Mouse (Mus musculus) heart, postnatal 14 days (tissue): Measurements from ENCODE around the gene Notch2. TPM values are rescaled to one million over a fixed set of nuclear protein-coding genes. Genes with fewer than 3 reads are reported as not detected.

ENCODE experiments used
- DNase-seq, 2 experiments: peaks; one replicate each; pipeline ENCODE4 v3.0.0; 2021 to 2022
- intact Hi-C: fragments of 180-260 bp; cut with DNase I; formaldehyde crosslinking; loops from one replicate; pipeline ENCODE4 v1.15.1; 2025
- total RNA-seq, 2 experiments: library from RNA; stranded (reverse); gene quantifications; 2 replicates each; pipeline ENCODE4 v1.2.3; 2021

Gene Notch2
- total RNA-seq, 2 experiments from 2014 or later = 23.4 to 23.6 TPM

DNA sequence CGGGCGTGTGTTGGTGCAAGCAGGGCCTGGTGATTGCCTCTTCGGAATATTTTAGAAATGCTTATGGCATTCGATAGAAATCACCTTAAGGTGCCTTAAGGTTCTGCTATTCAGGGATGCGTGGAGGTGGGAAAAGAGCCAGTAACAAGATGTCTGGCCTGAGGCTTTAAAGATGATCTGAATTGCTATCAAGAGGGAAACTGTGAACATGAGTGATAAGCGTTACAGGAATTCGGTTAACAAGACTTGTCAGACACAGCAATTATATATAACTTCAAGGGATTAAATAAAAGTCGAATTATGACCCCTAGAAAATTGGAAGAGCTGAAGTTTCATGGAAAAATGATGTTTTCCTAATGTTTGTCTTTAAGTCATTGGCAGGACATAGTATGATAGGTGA, 51.7 kb downstream of the Notch2 start:
- intact Hi-C loops = no loop called here
- DNase-seq = no peak

DNA sequence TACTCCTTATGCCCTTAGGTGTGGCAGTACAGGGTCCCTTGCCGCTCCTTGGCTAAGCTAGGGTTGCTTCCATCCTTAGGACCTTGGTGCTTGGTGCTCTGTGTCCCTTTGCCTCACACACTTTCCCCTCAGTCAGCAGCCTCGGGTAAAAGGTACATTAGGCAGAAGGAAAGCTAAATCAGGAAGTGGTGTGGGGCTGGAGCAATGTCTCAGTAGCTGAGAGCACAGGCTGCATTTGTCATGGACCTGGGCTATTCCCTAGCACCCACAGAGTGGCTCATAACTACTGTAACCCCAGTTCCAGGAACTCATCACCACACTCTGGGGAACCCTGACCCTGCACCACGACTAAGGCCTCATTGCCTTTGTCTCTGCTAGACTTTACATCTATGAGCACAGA, 53.1 kb downstream of the Notch2 start:
- intact Hi-C loops = no loop called here
- no peak for DNase-seq

DNA sequence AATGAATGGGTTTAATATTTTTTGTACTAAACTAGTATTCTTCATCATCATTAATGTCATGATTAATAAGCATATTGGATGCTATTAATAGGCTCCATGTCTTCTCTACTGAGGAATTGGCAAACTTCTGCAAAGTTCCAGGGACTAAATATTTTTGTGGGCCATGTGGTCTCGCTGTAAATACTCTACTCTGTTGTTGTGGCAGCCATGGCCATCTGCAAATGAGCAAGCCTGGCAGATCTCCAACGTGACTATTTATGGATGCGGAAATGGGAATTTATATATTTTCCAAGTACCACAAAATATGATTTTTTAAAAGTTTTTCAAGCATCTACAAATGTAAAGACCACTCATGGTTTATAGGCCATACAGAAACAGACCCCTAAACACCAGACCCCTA, 54.1 kb downstream of the Notch2 start:
- intact Hi-C loops = no loop called here
- DNase-seq = peak in 1 of 2 experiments; percentile 36

DNA sequence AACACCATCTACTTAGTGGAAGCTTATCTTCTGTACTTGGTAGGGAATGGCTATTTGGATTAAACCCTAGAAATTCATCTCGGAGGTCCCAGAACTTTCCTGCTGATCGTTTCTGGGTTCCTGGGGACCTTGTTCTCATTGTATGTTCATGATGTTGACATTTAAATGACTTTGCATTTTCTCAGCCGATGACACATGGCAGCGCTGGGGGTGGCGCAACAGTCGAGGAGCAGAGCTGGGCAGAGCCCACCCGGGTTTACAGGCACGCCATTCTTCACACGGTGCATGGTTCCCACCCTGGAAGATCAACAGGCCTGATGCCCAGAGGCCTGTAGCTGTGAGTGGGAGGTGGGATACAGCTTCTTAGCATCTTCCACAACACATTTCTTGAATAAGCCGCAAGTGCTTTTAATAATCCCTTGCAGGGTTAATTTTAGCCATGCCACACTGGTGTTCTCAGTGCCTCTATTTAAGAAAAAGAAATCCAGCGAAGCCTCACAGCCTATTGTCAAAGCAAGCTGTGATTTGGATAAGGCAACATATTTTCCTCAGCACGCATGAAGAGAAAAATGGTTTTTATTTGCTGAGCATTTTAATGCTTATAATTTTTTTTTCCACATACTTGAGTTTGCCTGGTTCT, 54.6 kb downstream of the Notch2 start:
- DNase-seq = no peak
- intact Hi-C loops = no loop called here

DNA sequence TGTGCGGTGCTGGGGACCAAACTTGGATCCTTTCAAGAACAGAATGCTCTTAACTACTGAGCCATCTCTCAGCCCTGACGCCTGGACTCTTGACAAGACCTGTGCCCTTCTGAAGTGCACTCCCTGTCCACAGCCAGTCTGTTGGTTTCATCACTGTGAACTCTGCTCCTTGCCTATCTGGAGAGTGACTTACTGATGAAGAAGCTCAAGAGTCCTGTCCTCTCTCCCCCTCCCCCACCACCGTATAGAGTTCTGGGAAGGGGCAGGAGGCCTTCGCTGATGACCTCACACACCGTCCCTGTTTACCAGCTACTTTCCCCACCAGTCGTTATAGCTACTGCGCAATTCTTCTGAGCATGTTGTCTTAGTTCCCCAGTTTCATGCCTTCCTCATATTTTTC, 55.8 kb downstream of the Notch2 start:
- intact Hi-C loops = no loop called here
- no peak for DNase-seq

DNA sequence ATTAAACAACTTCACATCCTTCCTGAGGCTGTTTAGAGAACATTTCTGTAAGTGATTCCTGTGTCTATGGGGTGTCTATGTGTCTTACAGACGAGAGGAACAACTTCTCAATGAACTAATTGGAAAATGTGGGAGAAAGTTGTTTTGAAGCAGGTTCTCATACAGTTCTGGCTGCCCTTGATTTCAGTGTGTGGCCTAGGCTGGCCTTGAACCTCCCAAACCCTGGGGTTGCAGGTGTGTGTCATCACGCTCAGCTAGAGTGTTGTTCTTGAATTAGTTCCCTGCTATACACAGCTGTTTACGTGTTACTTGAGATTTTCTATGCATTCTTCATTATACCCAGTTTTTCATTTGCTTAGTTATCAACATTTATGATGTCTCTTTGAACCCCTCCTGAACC, 56.5 kb downstream of the Notch2 start:
- DNase-seq = no peak
- intact Hi-C loops = no loop called here

DNA sequence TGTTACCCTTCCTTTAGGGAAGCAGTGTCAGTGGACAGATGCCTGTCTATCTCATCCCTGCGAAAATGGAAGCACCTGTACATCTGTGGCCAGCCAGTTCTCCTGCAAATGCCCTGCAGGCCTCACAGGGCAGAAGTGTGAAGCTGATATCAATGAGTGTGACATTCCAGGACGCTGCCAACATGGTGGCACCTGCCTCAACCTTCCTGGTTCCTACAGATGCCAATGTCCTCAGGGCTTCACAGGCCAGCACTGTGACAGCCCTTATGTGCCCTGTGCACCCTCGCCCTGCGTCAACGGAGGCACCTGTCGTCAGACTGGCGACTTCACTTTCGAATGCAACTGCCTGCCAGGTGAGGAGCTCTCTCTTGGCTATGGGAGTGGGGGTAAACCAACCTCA, 59.2 kb downstream of the Notch2 start:
- intact Hi-C loops = no loop called here
- DNase-seq = peak in 1 of 2 experiments; percentile 37

DNA sequence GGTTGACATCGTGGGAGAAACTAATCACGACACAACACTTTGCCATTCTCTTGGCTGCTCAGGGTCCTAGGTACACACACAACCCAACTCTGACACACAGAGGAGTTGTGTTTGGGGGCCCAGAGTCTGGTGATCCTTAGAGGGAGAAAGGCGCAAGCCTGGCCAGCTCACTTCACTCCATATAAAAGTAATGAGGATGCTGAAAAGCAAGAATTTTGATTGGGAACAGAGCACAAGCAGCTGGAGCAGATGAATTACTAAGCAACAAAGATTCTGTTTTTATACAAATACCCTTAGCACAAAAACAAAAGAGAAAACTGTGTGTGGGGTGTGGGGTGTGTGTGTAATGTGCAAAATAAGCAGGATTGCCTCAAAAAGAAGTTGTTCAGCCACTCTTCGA, 60.2 kb downstream of the Notch2 start:
- intact Hi-C loops = no loop called here
- no peak for DNase-seq

DNA sequence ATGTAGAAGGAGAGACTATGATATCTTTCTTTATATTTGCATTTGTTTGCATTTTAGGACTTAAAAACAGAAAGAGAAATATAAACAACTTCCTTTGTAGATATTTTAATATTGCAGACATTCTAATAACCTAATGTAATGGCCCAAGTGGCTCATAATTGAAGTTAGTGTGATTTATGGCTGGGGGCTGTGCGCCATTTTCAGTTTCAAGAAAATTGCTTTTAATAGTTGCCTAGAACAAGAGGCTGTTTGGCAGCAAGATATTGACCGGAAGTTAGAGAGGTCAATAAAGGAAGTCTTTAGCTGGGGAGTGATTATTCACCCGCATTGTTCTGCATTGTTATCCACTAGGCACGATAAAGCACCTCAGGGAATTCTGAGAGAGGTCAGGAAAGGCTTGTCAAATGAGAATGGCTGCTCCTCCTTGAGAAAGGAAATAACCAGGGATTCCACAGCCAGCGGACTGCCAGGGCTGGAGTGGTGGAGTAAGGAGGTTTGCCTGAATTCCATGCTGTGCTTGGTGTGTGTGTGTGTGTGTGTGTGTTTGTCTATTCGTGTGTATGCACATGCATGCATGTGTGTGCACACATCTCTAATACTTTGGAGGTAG, 61.4 kb downstream of the Notch2 start:
- intact Hi-C loops = no loop called here
- DNase-seq = peak in 1 of 2 experiments; percentile 36

DNA sequence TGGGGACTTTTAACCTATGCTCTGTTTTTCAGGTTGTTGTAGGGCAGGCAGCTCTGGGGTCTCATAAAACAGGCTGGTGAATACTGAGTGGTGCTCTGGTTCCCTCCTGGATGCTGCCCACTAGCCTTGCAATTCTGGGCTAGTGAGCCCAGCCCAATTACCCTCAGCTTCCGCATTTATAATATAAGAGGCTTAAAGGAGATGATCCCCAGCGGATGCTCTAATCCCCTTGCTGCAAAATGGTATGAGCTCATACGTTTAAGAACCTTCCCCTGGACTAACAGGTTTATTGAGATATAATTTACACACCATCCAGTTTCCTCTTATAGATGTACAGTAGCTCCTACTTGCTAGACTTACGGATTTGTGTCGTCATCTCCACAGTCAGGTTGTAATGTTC, 64.5 kb downstream of the Notch2 start:
- no peak for DNase-seq
- intact Hi-C loops = no loop called here

DNA sequence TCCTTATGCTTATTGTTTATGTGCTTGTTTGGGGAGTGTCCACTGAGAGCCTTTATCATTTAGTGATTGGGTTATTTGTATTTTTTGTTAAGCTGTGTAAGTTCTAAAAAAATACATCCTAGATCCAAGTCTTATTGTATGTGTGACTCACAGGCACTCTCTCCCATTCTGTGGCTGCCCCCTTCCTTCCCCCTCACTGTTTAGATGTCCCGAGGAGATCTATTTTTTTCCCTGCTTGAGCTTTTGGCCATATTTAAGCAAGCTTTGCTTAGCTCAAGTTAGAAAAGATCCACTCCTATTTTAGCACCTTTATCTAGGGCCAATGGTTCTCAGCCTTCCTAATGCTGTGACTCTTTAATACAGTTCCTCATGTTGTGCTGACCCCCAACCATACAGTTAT, 65.5 kb downstream of the Notch2 start:
- DNase-seq = no peak
- intact Hi-C loops = no loop called here

DNA sequence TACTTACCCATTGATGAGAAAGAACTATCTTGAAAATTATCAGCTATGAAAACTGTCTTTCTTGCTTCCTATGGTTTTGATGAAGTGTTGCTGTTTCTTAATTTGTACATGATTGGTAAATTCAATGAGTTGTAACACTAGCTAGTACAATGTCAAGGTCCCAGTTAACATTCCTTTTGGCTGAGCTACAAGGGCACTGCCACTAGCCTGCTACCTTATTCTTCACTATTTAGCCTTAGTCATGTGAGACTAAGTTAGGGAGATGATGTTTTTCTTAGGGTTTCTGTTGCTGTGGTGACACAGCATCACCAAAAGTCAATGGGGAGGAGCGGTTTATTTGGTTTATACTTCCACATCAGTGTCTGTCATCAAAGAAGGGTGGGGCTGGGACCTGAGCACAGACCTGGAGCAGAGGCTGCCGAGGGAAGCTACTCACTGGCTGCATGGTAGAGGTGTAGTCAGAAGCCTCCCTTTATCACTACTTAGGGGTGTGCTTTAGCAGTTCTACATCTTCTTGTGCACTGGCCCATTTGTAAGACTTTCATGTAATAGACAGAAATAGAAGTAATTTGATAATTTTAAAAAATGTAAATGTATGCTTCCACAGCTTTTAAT, 66.4 kb downstream of the Notch2 start:
- intact Hi-C loops = no loop called here
- no peak for DNase-seq

DNA sequence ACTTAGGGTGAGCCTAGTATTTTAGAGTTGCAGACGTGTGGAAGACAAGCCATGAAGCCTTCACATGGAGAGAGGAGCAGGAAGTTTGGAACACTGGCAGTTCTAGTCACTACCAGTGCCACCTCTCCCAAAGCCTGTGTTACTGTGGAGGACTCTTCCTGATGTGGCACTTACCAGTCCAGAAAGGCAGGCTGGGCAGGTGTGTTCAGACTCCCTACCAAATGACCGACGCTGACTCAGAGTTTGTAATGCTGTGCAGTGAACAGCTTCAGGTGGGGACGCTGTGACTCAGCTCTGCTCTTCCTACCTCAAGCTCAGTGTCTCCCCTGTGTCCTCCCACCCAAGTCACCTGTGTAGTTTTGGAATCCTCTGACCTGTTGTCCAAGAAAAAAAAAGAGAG, 67.3 kb downstream of the Notch2 start:
- intact Hi-C loops = no loop called here

DNA sequence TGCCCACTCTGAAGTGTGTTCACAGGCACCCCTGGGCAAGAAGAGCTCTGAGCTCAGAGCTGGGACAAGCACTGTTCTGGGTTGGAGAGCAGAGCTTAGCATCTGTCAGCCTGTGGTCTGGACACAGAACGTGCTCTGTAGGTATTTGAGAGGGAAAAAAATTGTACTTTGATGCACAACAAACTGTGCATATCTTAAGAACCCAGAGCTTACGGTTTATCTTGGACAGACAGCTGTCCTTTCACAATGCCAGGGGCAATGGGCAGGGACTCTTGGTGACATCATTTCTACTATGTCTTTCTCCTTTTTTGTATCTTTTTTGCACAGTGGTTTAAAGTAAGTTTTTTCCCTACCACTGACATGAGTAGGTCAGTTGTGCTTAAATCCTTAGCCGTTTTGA, 68.9 kb downstream of the Notch2 start:
- intact Hi-C loops = no loop called here
- DNase-seq = no peak

More for the DNA sequence above, 67.3 kb downstream of the Notch2 start:
- DNase-seq = no peak

DNA sequence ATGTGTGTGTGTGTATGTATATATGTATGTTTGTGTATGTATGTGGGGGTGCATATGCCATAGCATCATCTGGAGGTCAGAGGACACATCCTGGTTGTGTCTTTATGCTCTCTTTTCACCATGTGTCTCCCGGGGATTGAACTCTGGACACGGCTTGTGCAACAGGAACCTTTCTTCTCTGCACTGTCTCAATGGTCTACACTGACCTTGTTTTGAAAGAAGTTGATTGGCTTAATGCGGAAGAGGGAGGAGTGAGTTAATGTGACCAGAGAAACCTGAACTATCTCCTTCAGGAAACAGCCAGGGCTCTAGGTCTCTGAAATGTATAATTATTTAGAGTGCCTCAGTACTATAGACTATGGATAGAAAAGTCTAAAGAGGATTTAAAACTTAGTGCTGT, 69.6 kb downstream of the Notch2 start:
- DNase-seq = no peak
- intact Hi-C loops = no loop called here

DNA sequence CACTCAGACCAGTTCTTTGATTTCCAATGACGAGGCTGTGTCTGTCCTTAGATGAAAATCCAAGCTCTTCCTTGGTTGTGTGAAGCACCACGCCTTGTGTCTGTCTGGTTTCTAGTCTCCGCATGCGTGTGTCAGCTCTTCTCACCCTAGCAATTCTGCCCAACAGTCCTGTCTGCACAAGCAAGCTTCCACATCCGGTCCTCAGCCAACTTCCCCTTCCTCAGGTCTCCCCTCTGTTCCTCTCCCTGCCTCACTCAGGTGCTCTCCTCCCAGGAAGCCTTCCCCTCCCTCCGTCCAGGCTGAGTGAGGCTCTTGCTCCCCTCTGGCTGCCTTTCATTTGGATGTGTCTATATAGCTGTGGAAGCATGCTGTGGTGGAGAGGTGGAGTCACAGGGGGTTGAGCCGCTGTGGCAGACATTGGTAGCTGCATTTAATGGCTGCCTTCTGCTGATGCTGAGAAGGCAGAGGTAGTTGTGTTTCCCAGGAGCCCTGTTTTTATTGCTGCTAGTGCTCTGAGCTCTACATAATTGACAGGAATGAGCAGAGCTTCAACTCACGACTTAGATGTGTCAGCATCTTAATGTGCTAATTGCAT, 70.8 kb downstream of the Notch2 start:
- intact Hi-C loops = no loop called here
- DNase-seq = no peak

DNA sequence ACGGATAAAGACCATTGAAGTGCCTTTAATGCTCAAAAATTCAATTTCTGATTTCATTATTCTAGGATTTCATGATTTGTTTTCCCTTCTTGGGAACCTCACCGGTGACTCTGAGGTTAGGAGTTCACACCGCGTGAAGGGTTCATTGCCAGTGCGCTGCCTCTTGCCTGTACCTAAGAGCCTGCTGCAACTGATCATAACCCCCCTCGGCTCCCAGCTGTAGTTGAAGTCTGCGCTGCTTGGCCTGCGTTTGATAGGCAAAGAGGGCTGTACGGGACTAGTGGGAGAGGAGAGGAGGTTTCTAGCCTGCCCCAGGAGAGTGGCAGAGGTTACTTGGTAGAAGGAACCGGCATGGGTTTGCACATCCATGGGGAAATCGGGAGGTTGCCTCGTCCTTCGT, 71.5 kb downstream of the Notch2 start:
- intact Hi-C loops = no loop called here
- no peak for DNase-seq

DNA sequence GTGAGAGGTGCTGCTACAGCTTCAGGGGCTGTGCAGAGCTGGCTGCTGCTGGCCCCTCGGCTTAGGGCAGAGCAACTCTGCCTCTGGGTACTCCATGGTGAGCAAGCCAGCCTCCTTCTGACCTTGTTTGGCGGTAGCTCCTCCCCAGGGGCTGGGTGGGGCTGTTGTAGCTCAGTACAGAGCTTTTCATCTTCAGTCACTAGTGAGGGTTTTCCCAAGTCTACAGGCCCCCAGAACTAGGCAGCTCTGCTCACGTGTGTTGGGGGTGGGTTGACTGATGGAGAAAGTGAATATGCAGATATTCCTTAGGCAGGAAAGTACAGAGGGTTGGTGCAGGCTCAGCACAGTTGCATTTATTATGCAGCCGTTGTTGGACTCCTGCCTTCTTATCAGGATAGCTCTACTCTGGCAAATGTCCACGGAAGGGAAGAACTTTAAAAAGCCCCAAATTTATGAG, 72.5 kb downstream of the Notch2 start:
- intact Hi-C loops = no loop called here
- DNase-seq = peak; percentile 51 to 57

DNA sequence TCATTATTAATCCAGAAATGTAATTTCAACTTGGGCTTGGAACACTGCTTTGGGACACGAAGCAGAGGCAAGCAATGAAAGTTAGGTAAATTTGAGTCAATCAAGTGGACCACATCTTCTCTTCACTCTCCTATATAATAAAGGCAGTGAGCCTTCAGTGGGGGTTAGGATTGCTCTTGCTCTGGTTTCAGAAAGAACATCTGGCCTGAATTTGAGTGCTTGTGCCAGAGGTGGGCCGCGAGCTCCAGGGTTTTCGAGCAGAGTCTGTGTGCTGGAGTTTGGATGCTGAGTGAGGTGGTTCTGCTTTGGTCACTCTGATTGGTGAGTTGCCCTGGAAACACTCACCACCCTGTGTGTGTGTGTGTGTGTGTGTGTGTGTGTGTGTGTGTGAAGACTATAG, 73.1 kb downstream of the Notch2 start:
- intact Hi-C loops = no loop called here
- DNase-seq = no peak

DNA sequence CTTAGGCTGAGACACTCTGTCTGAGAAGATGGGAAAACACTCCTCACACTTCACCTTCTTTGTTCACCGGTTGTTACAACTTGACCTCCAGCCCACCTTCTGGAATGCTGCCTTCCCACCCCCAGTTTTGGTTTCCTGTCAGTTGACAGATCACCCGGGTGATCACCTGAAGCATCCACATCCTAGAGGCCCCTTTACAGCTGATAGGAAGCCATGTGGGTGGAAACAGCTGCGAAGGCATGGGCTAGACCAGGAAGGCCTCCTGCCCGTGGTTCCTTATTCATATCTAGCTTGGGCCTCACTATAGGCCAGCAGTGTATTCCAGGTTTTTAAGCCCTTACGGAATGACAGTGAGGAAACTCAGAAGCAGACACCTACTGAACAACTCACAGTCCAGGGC, 73.5 kb downstream of the Notch2 start:
- no peak for DNase-seq
- intact Hi-C loops = no loop called here

DNA sequence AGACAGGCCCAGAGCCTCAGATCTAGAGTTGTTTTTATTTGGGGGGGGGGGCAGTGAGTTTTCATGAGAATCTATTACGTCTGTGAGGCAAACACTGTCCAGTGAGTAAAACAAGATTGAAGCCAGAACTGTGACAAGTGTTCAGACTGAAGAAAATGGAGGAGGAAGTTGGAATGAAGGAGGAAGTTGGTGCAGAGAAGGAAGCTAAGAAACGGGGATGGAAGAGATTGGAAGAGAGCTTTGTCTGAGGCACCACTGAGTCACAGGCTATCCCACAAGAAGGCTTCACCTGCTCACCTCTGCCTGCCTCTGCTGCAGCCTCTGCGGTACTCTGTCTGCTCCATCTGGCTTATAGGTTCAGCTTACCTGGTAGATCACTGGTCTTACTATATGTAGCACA, 74.2 kb downstream of the Notch2 start:
- intact Hi-C loops = no loop called here
- no peak for DNase-seq

DNA sequence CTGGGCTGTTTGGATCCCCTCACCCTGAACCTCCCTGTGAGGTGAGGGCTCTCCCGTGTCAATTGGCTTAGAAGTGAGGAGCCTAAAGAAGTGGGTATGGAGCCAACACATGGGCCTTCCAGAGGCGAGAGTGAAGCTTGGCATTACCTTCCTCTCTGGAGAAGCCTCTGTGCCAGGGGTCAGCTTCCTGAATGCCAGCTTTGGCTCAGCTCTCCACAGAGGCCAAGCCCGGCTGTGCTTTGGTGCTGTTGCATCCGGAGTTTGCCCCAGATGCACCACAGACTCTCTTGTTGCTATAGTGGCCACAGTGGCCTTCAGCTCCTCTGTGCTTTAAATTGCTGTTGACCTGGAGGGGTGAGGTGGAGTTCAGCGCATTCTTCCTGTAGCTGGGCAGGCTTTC, 76.4 kb downstream of the Notch2 start:
- intact Hi-C loops = no loop called here
- peak in 1 of 2 experiments; percentile 32 for DNase-seq
